Mouse (Mus musculus) CH12.LX (cell line): Measurements from ENCODE around the gene Bcas2.

ENCODE experiments used
- BHLHE40 ChIP-seq: IDR thresholded peaks from 2 replicates; pipeline ENCODE4 v1.6.1; 2011; ENCODE audit warnings: mild to moderate bottlenecking, low read depth, low read length, improper control_type of control experiment
- CHD1 ChIP-seq: IDR thresholded peaks from 2 replicates; pipeline ENCODE4 v1.6.1; 2012; ENCODE audit warnings: low read depth, low read length, improper control_type of control experiment, inconsistent platforms
- CTCF ChIP-seq, 2 experiments: IDR thresholded peaks in 1 of 2; conservative IDR thresholded peaks in 1 of 2; 2 replicates each; pipeline ENCODE4 v1.5.1; 2011 to 2012; ENCODE audit warnings: low read depth in 2 of 2, low read length in 2 of 2, improper control_type of control experiment in 1 of 2, inconsistent platforms in 1 of 2, mild to moderate bottlenecking in 1 of 2, moderate library complexity in 1 of 2
- EP300 ChIP-seq: IDR thresholded peaks from 2 replicates; pipeline ENCODE4 v1.6.1; 2011; ENCODE audit warnings: low read length, improper control_type of control experiment
- MEF2A ChIP-seq: IDR thresholded peaks from 2 replicates; pipeline ENCODE4 v1.6.1; 2014; ENCODE audit warnings: low read depth, mild to moderate bottlenecking, inconsistent platforms, low read length, improper control_type of control experiment, borderline replicate concordance
- POLR2A ChIP-seq: IDR thresholded peaks from 2 replicates; pipeline ENCODE4 v1.6.1; 2011; ENCODE audit warnings: low read depth, mild to moderate bottlenecking, improper control_type of control experiment, low read length
- ZNF384 ChIP-seq: IDR thresholded peaks from 2 replicates; pipeline ENCODE4 v1.6.1; 2012; ENCODE audit warnings: low read depth, low read length, improper control_type of control experiment, inconsistent platforms

- TF ChIP-seq ZNF384 (no peak), MEF2A (no peak), CHD1 (no peak), EP300 (no peak), BHLHE40 (no peak), CTCF (conservative IDR thresholded peaks at IDR 0.05 in 1 of 2, IDR thresholded peaks at IDR 0.05 in 1 of 2; ENCODE audit: low read depth in 2 of 2, low read length in 2 of 2) (no peak), POLR2A (no peak)
Observed at GRCm38 (mm10) chr3:103145336-103145735, 26.1 kb upstream of the Bcas2 start.
